Mouse (Mus musculus): ENCODE results near the gene Mllt11.

Gene Mllt11

GRCm38 (mm10) chr3:95231298-95232221 lies at the start of gene Mllt11:
Gene Mllt11, minus strand, starts transcription at chr3:95232171.
- no peak for DNase-seq (ENCODE audit: low spot score)

GRCm38 (mm10) chr3:95281216-95282126 lies 49.5 kb upstream of the Mllt11 start, which contains the start of the genes Mindy1 and Prune1:
Gene Mindy1, plus strand, starts transcription at chr3:95281345.
Gene Prune1, minus strand, starts transcription at chr3:95282076.
- DNase-seq (ENCODE audit: low spot score): peak; percentile 95

GRCm38 (mm10) chr3:95280747-95281146 lies 48.8 kb upstream of the Mllt11 start:
- no peak for DNase-seq (ENCODE audit: low spot score)

- DNase-seq (ENCODE audit: low spot score): no peak
Measured at GRCm38 (mm10) chr3:95277149-95277551, 45.2 kb upstream of the Mllt11 start.

GRCm38 (mm10) chr3:95276428-95276934 lies 44.5 kb upstream of the Mllt11 start:
- no peak for DNase-seq (ENCODE audit: low spot score)

GRCm38 (mm10) chr3:95275161-95275560 lies 43.2 kb upstream of the Mllt11 start:
- DNase-seq (ENCODE audit: low spot score): no peak

- no peak for DNase-seq (ENCODE audit: low spot score)
Measured at GRCm38 (mm10) chr3:95274453-95274852, 42.5 kb upstream of the Mllt11 start.

GRCm38 (mm10) chr3:95273471-95273870 lies 41.5 kb upstream of the Mllt11 start:
- DNase-seq (ENCODE audit: low spot score): no peak

- no peak for DNase-seq (ENCODE audit: low spot score)
Measured at GRCm38 (mm10) chr3:95270766-95271364, 38.9 kb upstream of the Mllt11 start.

- DNase-seq (ENCODE audit: low spot score): no peak
Measured at GRCm38 (mm10) chr3:95269789-95270188, 37.8 kb upstream of the Mllt11 start.

- DNase-seq (ENCODE audit: low spot score): no peak
Measured at GRCm38 (mm10) chr3:95267855-95268254, 35.9 kb upstream of the Mllt11 start.

GRCm38 (mm10) chr3:95266052-95266451 lies 34.1 kb upstream of the Mllt11 start:
- DNase-seq (ENCODE audit: low spot score): no peak

- DNase-seq (ENCODE audit: low spot score): no peak
Measured at GRCm38 (mm10) chr3:95264724-95265123, 32.8 kb upstream of the Mllt11 start.

GRCm38 (mm10) chr3:95263089-95263739 lies 31.2 kb upstream of the Mllt11 start:
- DNase-seq (ENCODE audit: low spot score): peak; percentile 52

- DNase-seq (ENCODE audit: low spot score): no peak
Measured at GRCm38 (mm10) chr3:95261975-95262374, 30.0 kb upstream of the Mllt11 start.

- DNase-seq (ENCODE audit: low spot score): no peak
Measured at GRCm38 (mm10) chr3:95256931-95257330, 25.0 kb upstream of the Mllt11 start.

GRCm38 (mm10) chr3:95250783-95251424 lies 18.9 kb upstream of the Mllt11 start, which contains the start of gene Bnipl:
Gene Bnipl, minus strand, starts transcription at chr3:95251193.
- DNase-seq (ENCODE audit: low spot score): no peak

GRCm38 (mm10) chr3:95250361-95250760 lies 18.4 kb upstream of the Mllt11 start:
- DNase-seq (ENCODE audit: low spot score): no peak

- DNase-seq (ENCODE audit: low spot score): no peak
Measured at GRCm38 (mm10) chr3:95247660-95248336, 15.8 kb upstream of the Mllt11 start.

All from ovary, postnatal 14 days (tissue).